Comparison of ENCODE assay signal across 10 mouse cellular contexts in genomic region chrX:162949811-162950439, GRCm38 (mm10). TPM values are rescaled to one million over a fixed set of nuclear protein-coding genes. Genes with fewer than 3 reads are reported as not detected.
DNase-seq lines count a peak whose midpoint lies in the region; ATAC-seq and TF ChIP-seq lines count a peak whose summit lies in the region.
"Had no signal": no experiment of that assay in that cellular context is flagged by ENCODE, and none has a peak within 500 bp of the region (broad histone marks: within the 10 kb centered on the region; RNA-seq: fewer than 3 reads in every experiment).

No protein-coding gene starts in this region.

- H3K27me3 ChIP-seq in heart, adult 2 months (ENCODE audit: control insufficient read depth, insufficient read depth, low read length) = no peaks in the 10 kb centered on the region
- no peaks in the 10 kb centered on the region for H3K27me3 ChIP-seq in forebrain, postnatal 0 days (ENCODE audit: insufficient read depth, low read length)

- intact Hi-C loops in heart, adult 2 months (cut with DNase I) = no loop called here
- intact Hi-C loops in heart, postnatal 25 days (cut with DNase I) = loop anchor here (10.0 kb wide), 2 partner anchors 725 to 1115 kb away; no protein-coding TSS in a partner anchor
- intact Hi-C loops in left cerebral cortex, postnatal 10 days (cut with DNase I) = no loop called here

- H3K9ac ChIP-seq in heart, adult 2 months (ENCODE audit: low read depth, low read length) = no peak overlapping the region
- H3K9ac ChIP-seq in forebrain, postnatal 0 days = no peak overlapping the region

- no peaks in the 10 kb centered on the region for H3K4me1 ChIP-seq in heart, adult 2 months (ENCODE audit: control insufficient read depth, insufficient read depth, low read length)
- no peaks in the 10 kb centered on the region for H3K4me1 ChIP-seq in forebrain, postnatal 0 days (ENCODE audit: insufficient read depth)

- TF ChIP-seq EP300 in heart, adult 2 months (IDR thresholded peaks at IDR 0.05; ENCODE audit: insufficient read depth, low read depth, low read length) = no peak

- no peak overlapping the region for H3K27ac ChIP-seq in heart, adult 2 months
- no peak overlapping the region for H3K27ac ChIP-seq in forebrain, postnatal 0 days (ENCODE audit: low read depth, low read length)

- H3K9me3 ChIP-seq in forebrain, postnatal 0 days (ENCODE audit: low read length) = no peaks in the 10 kb centered on the region

- H3K79me2 ChIP-seq in heart, adult 2 months (replicated peaks; ENCODE audit: control insufficient read depth, insufficient read depth, low read length) = no peaks in the 10 kb centered on the region

- no peak for TF ChIP-seq POLR2A in heart, adult 2 months (IDR thresholded peaks at IDR 0.05; ENCODE audit: insufficient read depth, low read depth, low read length)

- peak in 1 of 2 experiments; percentile 4 for DNase-seq in heart, adult 2 months
- no peak for DNase-seq in heart, postnatal 25 days (ENCODE audit: low spot score)
- peak; percentile 31 for DNase-seq in A20 (ENCODE audit: low read depth, low spot score)
- DNase-seq in brain, adult 2 months (ENCODE audit: low read depth, low spot score) = peak; percentile 76
- peak; percentile 83 for DNase-seq in forebrain, postnatal 0 days
- peak; percentile 25 to 28 for DNase-seq in left cerebral cortex, postnatal 10 days (ENCODE audit: extremely low spot score in 1 of 2, low spot score in 2 of 2)
- DNase-seq in retina, postnatal 7 days (ENCODE audit: low read depth, low spot score) = peak; percentile 21

- TF ChIP-seq CTCF in heart, adult 2 months (IDR thresholded peaks at IDR 0.05) = peak; percentile 69
- peak; percentile 72 for TF ChIP-seq CTCF in forebrain, postnatal 0 days (IDR thresholded peaks at IDR 0.05; ENCODE audit: low read depth)

- WGBS in heart, adult 2 months = 31% methylated on average over 3 of the region's 3 CpGs
- WGBS in forebrain, postnatal 0 days = 34% methylated on average over 3 of the region's 3 CpGs

- H3K4me2 ChIP-seq in forebrain, postnatal 0 days (ENCODE audit: low read depth) = no peak overlapping the region

- H3K4me3 ChIP-seq in heart, adult 2 months = no peak overlapping the region
- H3K4me3 ChIP-seq in forebrain, postnatal 0 days (ENCODE audit: low read depth, low read length) = no peak overlapping the region

- no peaks in the 10 kb centered on the region for H3K36me3 ChIP-seq in heart, adult 2 months (ENCODE audit: control insufficient read depth, insufficient read depth, low read length)
- H3K36me3 ChIP-seq in forebrain, postnatal 0 days (ENCODE audit: insufficient read depth) = no peaks in the 10 kb centered on the region

- peak; percentile 74 for ATAC-seq in forebrain, postnatal 0 days
- no peak; the same call in 1 of the 2 replicates for ATAC-seq in granulocyte monocyte progenitor cell, adult 5-6 weeks (replicated peaks; ENCODE audit: poor library complexity, severe bottlenecking)

RNA-seq across cellular contexts. Expression of gene S100g, which starts 14.5 kb away (rescaled TPM):
- not detected for total RNA-seq in heart, adult 2 months (2021)
- polyA plus RNA-seq in heart, adult 2 months (2012; rRNA removed) = not detected in 2 replicates
- total RNA-seq in heart, postnatal 25 days (2021) = not detected
- not detected in 2 replicates for total RNA-seq in forebrain, postnatal 0 days (2014; rRNA removed)
- not detected in 2 replicates for polyA plus RNA-seq in forebrain, postnatal 0 days (2015; fragmentation: Nextera tagmentation; extraction: Ambion mirVana)
- total RNA-seq in left cerebral cortex, postnatal 10 days (2021) = not detected
- not detected in 2 replicates for total RNA-seq in granulocyte monocyte progenitor cell, adult 5-6 weeks (2014; fragmentation: Nextera tagmentation)
- not detected in 2 replicates for total RNA-seq in granulocyte monocyte progenitor cell, adult 5-6 weeks (2017)
- total RNA-seq: left cerebral cortex, adult 8-10 months had no signal
- polyA plus RNA-seq: spleen, adult 2 months had no signal

RNA-seq across cellular contexts. Expression of gene Ctps2, which starts 48.9 kb away (rescaled TPM):
- 10 to 100 TPM; 12.4 to 16.4 TPM for total RNA-seq in heart, adult 2 months (2021)
- polyA plus RNA-seq in heart, adult 2 months (2012; rRNA removed) = 7.2 and 10.8 TPM in 2 replicates
- 10 to 100 TPM; 12.7 to 17.2 TPM for total RNA-seq in heart, postnatal 25 days (2021)
- total RNA-seq in forebrain, postnatal 0 days (2014; rRNA removed) = 57.9 and 75.8 TPM in 2 replicates
- polyA plus RNA-seq in forebrain, postnatal 0 days (2015; fragmentation: Nextera tagmentation; extraction: Ambion mirVana) = 56.4 and 67.1 TPM in 2 replicates
- 10 to 100 TPM; 70.3 to 70.4 TPM for total RNA-seq in left cerebral cortex, postnatal 10 days (2021)
- total RNA-seq in granulocyte monocyte progenitor cell, adult 5-6 weeks (2014; fragmentation: Nextera tagmentation) = 88.1 and 119 TPM in 2 replicates
- 91.0 and 91.3 TPM in 2 replicates for total RNA-seq in granulocyte monocyte progenitor cell, adult 5-6 weeks (2017)
